Mouse (Mus musculus) bone marrow, adult 2 months (tissue): ENCODE measurements around the gene Iqsec2. TPM values are rescaled to one million over a fixed set of nuclear protein-coding genes. Genes with fewer than 3 reads are reported as not detected.
"Not testable (repeated sequence)": the region's sequence is repeated elsewhere in the genome, so short reads cannot be mapped to it uniquely, and the experiment has no call there.

Experiments
- H3K27ac ChIP-seq: fragments of 200-500 bp; 2 replicates; pipeline ENCODE4 v1.5.1; 2012; ENCODE audit warnings: low read depth, mild to moderate bottlenecking, control low read depth, inconsistent platforms, low read length; ENCODE audit not compliant: control insufficient read depth, poor library complexity, insufficient read depth
- H3K4me1 ChIP-seq: fragments of 200-500 bp; 2 replicates; pipeline ENCODE4 v1.6.1; 2011; ENCODE audit warnings: low read length; ENCODE audit not compliant: control insufficient read depth, insufficient read depth
- H3K4me3 ChIP-seq: fragments of 200-500 bp; replicated peaks from 2 replicates; pipeline ENCODE3; 2011; ENCODE audit warnings: mild to moderate bottlenecking, low read depth, low read length, control low read depth; ENCODE audit not compliant: control insufficient read depth
- CTCF ChIP-seq: fragments of 200-500 bp; IDR thresholded peaks from 2 replicates; pipeline ENCODE4 v1.5.1; 2011; ENCODE audit warnings: low read length, control low read depth; ENCODE audit not compliant: control insufficient read depth, insufficient read depth
- POLR2A ChIP-seq: fragments of 200-500 bp; IDR thresholded peaks from 2 replicates; pipeline ENCODE4 v1.6.1; 2011; ENCODE audit warnings: low read depth, mild to moderate bottlenecking, control low read depth, low read length, borderline replicate concordance; ENCODE audit not compliant: control insufficient read depth
- WGBS: fragments of 180-500 bp; shearing (Covaris S2); methylation state at CpG from one replicate; pipeline ENCODE4 v1.1.7; 2018; 5-methylcytosine and 5-hydroxymethylcytosine counted together
- polyA plus RNA-seq: library from polyadenylated mRNA; stranded (reverse); fragments of >200 nt; gene quantifications from 2 replicates; pipeline ENCODE4 v1.2.4, GENCODE M21; 2011; ENCODE audit warnings: low replicate concordance; ENCODE audit not compliant: missing spikeins, insufficient read depth, insufficient read length

The Iqsec2 gene
- polyA plus RNA-seq, 1 experiment: 4.4 TPM

- Histone ChIP-seq H3K27ac (no peak overlapping the region), H3K4me1 (no peaks in the 10 kb centered on the region), H3K4me3 (no peak overlapping the region)
- no peak for TF ChIP-seq CTCF
- no peak for TF ChIP-seq POLR2A
- WGBS: 61% methylated on average over 4 of the region's 4 CpGs
Observed at GRCm38 (mm10) chrX:152221721-152222120, 77.7 kb downstream of the Iqsec2 start.

- TF ChIP-seq POLR2A (no peak), CTCF (no peak)
- 70% methylated on average over 9 of the region's 9 CpGs for WGBS
Observed at GRCm38 (mm10) chrX:152222226-152222625, 78.2 kb downstream of the Iqsec2 start.

GRCm38 (mm10) chrX:152223313-152223712 lies 79.2 kb downstream of the Iqsec2 start:
- TF ChIP-seq POLR2A (no peak), CTCF (no peak)
- H3K4me1 ChIP-seq: no peaks in the 10 kb centered on the region
- WGBS: 78% methylated on average over 6 of the region's 6 CpGs
- H3K4me3 ChIP-seq: no peak overlapping the region
- no peak overlapping the region; the same call in 1 of the 2 replicates for H3K27ac ChIP-seq

More at GRCm38 (mm10) chrX:152222226-152222625, 78.2 kb downstream of the Iqsec2 start:
- Histone ChIP-seq H3K4me3 (no peak overlapping the region), H3K4me1 (no peaks in the 10 kb centered on the region), H3K27ac (no peak overlapping the region)

- no peak overlapping the region for H3K27ac ChIP-seq
- no peak overlapping the region for H3K4me3 ChIP-seq
- no peak for TF ChIP-seq POLR2A
- no peak for TF ChIP-seq CTCF
- H3K4me1 ChIP-seq: no peaks in the 10 kb centered on the region
- WGBS: 60% methylated on average over 5 of the region's 5 CpGs
Observed at GRCm38 (mm10) chrX:152224280-152224679, 80.2 kb downstream of the Iqsec2 start.

GRCm38 (mm10) chrX:152232781-152233763 lies 89.0 kb downstream of the Iqsec2 start, which contains the start of gene Kdm5c:
Gene Kdm5c, plus strand, starts transcription at chrX:152233020.
- Histone ChIP-seq H3K4me3 (peak within 1 kb of the TSS; percentile 84), H3K4me1 (no peaks in the 10 kb centered on the region; the same call in 1 of the 2 replicates), H3K27ac (peak within 1 kb of the TSS; percentile 56)
- WGBS: under 1% methylated on average over 69 of the region's 69 CpGs
- TF ChIP-seq CTCF: no peak
- peak; percentile 52; the same call in 1 of the 2 replicates for TF ChIP-seq POLR2A

- WGBS: 7% methylated on average over 3 of the region's 3 CpGs
- Histone ChIP-seq H3K27ac (no peak overlapping the region), H3K4me3 (peak overlapping the region; percentile 84), H3K4me1 (no peaks in the 10 kb centered on the region; the same call in 1 of the 2 replicates)
- no peak for TF ChIP-seq POLR2A
- TF ChIP-seq CTCF: no peak
Observed at GRCm38 (mm10) chrX:152234125-152234524, 90.1 kb downstream of the Iqsec2 start.

- no peak overlapping the region for H3K4me3 ChIP-seq
- H3K4me1 ChIP-seq: no peaks in the 10 kb centered on the region; the same call in 1 of the 2 replicates
- no peak for TF ChIP-seq POLR2A
- no peak for TF ChIP-seq CTCF
- 22% methylated on average over 2 of the region's 2 CpGs for WGBS
- no peak overlapping the region for H3K27ac ChIP-seq
Observed at GRCm38 (mm10) chrX:152235758-152236157, 91.7 kb downstream of the Iqsec2 start.

GRCm38 (mm10) chrX:152243140-152243539 lies 99.1 kb downstream of the Iqsec2 start:
- not testable (repeated sequence) for H3K4me3 ChIP-seq, H3K4me1 ChIP-seq, H3K27ac ChIP-seq
- WGBS: 68% methylated on average over 6 of the region's 6 CpGs
- peak; percentile 10; the same call in 1 of the 2 replicates for TF ChIP-seq CTCF

- no peak overlapping the region for H3K4me3 ChIP-seq
- no peak overlapping the region for H3K27ac ChIP-seq
- H3K4me1 ChIP-seq: no peaks in the 10 kb centered on the region
- WGBS: 77% methylated on average over 2 of the region's 2 CpGs
- TF ChIP-seq CTCF (no peak), POLR2A (no peak)
Observed at GRCm38 (mm10) chrX:152244492-152245189, 100.6 kb downstream of the Iqsec2 start.
